8 mouse cellular contexts compared by ENCODE assay signal in genomic region chrX:48513166-48513807, GRCm38 (mm10). TPM values are rescaled to one million over a fixed set of nuclear protein-coding genes. Genes with fewer than 3 reads are reported as not detected.
DNase-seq lines count a peak whose midpoint lies in the region; ATAC-seq and TF ChIP-seq lines count a peak whose summit lies in the region.

TSS of gene Aifm1 (minus strand) at chrX:48513563.

- H3K27ac ChIP-seq in embryonic facial prominence, embryonic 13.5 days = no peak within 1 kb of the TSS
- peak within 1 kb of the TSS; percentile 80 for H3K27ac ChIP-seq in kidney, adult 2 months (ENCODE audit: insufficient read depth, low read depth, low read length)
- 0 out of 2 replicates have a peak within 1 kb of the TSS, but pooled peaks have one; percentile 29 for H3K27ac ChIP-seq in limb, embryonic 12.5 days
- H3K27ac ChIP-seq in midbrain, embryonic 15.5 days = 0 out of 2 replicates have a peak within 1 kb of the TSS, but pooled peaks have one; percentile 34
- peak within 1 kb of the TSS; percentile 53; the same call in 1 of the 2 replicates for H3K27ac ChIP-seq in spleen, adult 2 months (ENCODE audit: insufficient read depth, low read length)

- DNase-seq in 3134 (ENCODE audit: extremely low read depth, insufficient read length, low spot score) = peak; percentile 99
- peak; percentile 94 for DNase-seq in adrenal gland, postnatal 36 days
- DNase-seq in heart, adult 18-20 months = peak; percentile 89 to 96
- DNase-seq in kidney, adult 2 months = peak; percentile 97
- peak; percentile 77 to 88 for DNase-seq in spleen, adult 2 months (ENCODE audit: low read depth in 1 of 2, low spot score in 2 of 2)

- peak within 1 kb of the TSS; percentile 62 for H3K4me2 ChIP-seq in embryonic facial prominence, embryonic 13.5 days
- peak within 1 kb of the TSS; percentile 60 for H3K4me2 ChIP-seq in limb, embryonic 12.5 days
- peak within 1 kb of the TSS; percentile 58 for H3K4me2 ChIP-seq in midbrain, embryonic 15.5 days

- H3K4me3 ChIP-seq in embryonic facial prominence, embryonic 13.5 days = peak within 1 kb of the TSS; percentile 55
- peak within 1 kb of the TSS; percentile 72 for H3K4me3 ChIP-seq in kidney, adult 2 months (ENCODE audit: insufficient read depth, low read depth, low read length)
- peak within 1 kb of the TSS; percentile 52 for H3K4me3 ChIP-seq in limb, embryonic 12.5 days (replicated peaks)
- H3K4me3 ChIP-seq in midbrain, embryonic 15.5 days = peak within 1 kb of the TSS; percentile 55
- H3K4me3 ChIP-seq in spleen, adult 2 months (ENCODE audit: extremely low read depth, insufficient read depth, insufficient read length) = peak within 1 kb of the TSS; percentile 76

- peak within 1 kb of the TSS; percentile 76 for H3K9ac ChIP-seq in embryonic facial prominence, embryonic 13.5 days
- peak within 1 kb of the TSS; percentile 60 for H3K9ac ChIP-seq in limb, embryonic 12.5 days (replicated peaks)
- H3K9ac ChIP-seq in midbrain, embryonic 15.5 days = peak within 1 kb of the TSS; percentile 52

- 32% methylated on average over 45 of the region's 45 CpGs for WGBS in embryonic facial prominence, embryonic 13.5 days
- WGBS in kidney, adult 2 months = 1% methylated on average over 45 of the region's 45 CpGs
- whole genome bisulfite sequencing in limb, embryonic 12.5 days = 22% methylated on average over 45 of the region's 45 CpGs
- WGBS in midbrain, embryonic 15.5 days = 20% methylated on average over 45 of the region's 45 CpGs
- 25% methylated on average over 45 of the region's 45 CpGs for WGBS in spleen, adult 2 months

- H3K9me3 ChIP-seq in embryonic facial prominence, embryonic 13.5 days = no peaks in the 10 kb centered on the region
- no peaks in the 10 kb centered on the region for H3K9me3 ChIP-seq in limb, embryonic 12.5 days
- H3K9me3 ChIP-seq in midbrain, embryonic 15.5 days = no peaks in the 10 kb centered on the region

- H3K36me3 ChIP-seq in embryonic facial prominence, embryonic 13.5 days = no peaks in the 10 kb centered on the region
- no peaks in the 10 kb centered on the region for H3K36me3 ChIP-seq in kidney, adult 2 months (ENCODE audit: control insufficient read depth, insufficient read depth, low read length)
- H3K36me3 ChIP-seq in limb, embryonic 12.5 days = no peaks in the 10 kb centered on the region
- H3K36me3 ChIP-seq in midbrain, embryonic 15.5 days (replicated peaks) = no peaks in the 10 kb centered on the region
- H3K36me3 ChIP-seq in spleen, adult 2 months (ENCODE audit: control insufficient read depth, insufficient read depth, low read length) = no peaks in the 10 kb centered on the region

- H3K27me3 ChIP-seq in embryonic facial prominence, embryonic 13.5 days = no peaks in the 10 kb centered on the region
- H3K27me3 ChIP-seq in kidney, adult 2 months (replicated peaks; ENCODE audit: control insufficient read depth, insufficient read depth, low read length) = no peaks in the 10 kb centered on the region
- no peaks in the 10 kb centered on the region for H3K27me3 ChIP-seq in limb, embryonic 12.5 days
- no peaks in the 10 kb centered on the region for H3K27me3 ChIP-seq in midbrain, embryonic 15.5 days (replicated peaks)
- H3K27me3 ChIP-seq in spleen, adult 2 months (ENCODE audit: control insufficient read depth, insufficient read depth, low read length) = no peaks in the 10 kb centered on the region

- TF ChIP-seq POLR2A in kidney, adult 2 months (IDR thresholded peaks at IDR 0.05; ENCODE audit: low read depth, low read length) = no peak
- no peak for TF ChIP-seq POLR2A in spleen, adult 2 months (IDR thresholded peaks at IDR 0.05; ENCODE audit: low read depth, low read length)

- H3K4me1 ChIP-seq in embryonic facial prominence, embryonic 13.5 days = peaks cover 5% of the 10 kb centered on the region; the same call in 1 of the 2 replicates
- H3K4me1 ChIP-seq in kidney, adult 2 months (ENCODE audit: control insufficient read depth, insufficient read depth, low read length) = peaks cover 2% of the 10 kb centered on the region; the same call in 1 of the 2 replicates
- H3K4me1 ChIP-seq in limb, embryonic 12.5 days (replicated peaks) = peaks cover 5% of the 10 kb centered on the region; the same call in 1 of the 2 replicates
- H3K4me1 ChIP-seq in midbrain, embryonic 15.5 days = peaks cover 7% of the 10 kb centered on the region
- no peaks in the 10 kb centered on the region for H3K4me1 ChIP-seq in spleen, adult 2 months (ENCODE audit: control insufficient read depth, insufficient read depth, insufficient read length)

- peak; percentile 97 for ATAC-seq in embryonic facial prominence, embryonic 13.5 days (ENCODE audit: insufficient number of reproducible peaks, insufficient read depth, low FRiP score, low TSS enrichment, low read depth)
- ATAC-seq in limb, embryonic 12.5 days (ENCODE audit: insufficient number of reproducible peaks, insufficient read depth, low FRiP score, low TSS enrichment, low read depth) = peak; percentile 99
- peak; percentile 97 for ATAC-seq in midbrain, embryonic 15.5 days (replicated peaks)

- no peak for TF ChIP-seq CTCF in kidney, adult 2 months (conservative IDR thresholded peaks at IDR 0.05; ENCODE audit: insufficient read depth, insufficient read length, low read depth, low read length)
- no peak for TF ChIP-seq CTCF in spleen, adult 2 months (IDR thresholded peaks at IDR 0.05; ENCODE audit: extremely low read depth, insufficient read depth, insufficient read length, insufficient replicate concordance)

RNA-seq across cellular contexts. Expression of gene Aifm1, which starts in this region (rescaled TPM):
- total RNA-seq in adrenal gland, postnatal 36 days (2021) = 100 to 1,000 TPM; 163 to 224 TPM
- 70.3 and 70.9 TPM in 2 replicates for polyA plus RNA-seq in embryonic facial prominence, embryonic 13.5 days (2015; fragmentation: Nextera tagmentation; extraction: Ambion mirVana)
- 100 to 1,000 TPM; 105 to 111 TPM for total RNA-seq in heart, adult 18-20 months (2021)
- 49.5 and 69.9 TPM in 2 replicates for polyA plus RNA-seq in kidney, adult 2 months (2012; rRNA removed)
- polyA plus RNA-seq in limb, embryonic 12.5 days (2016; fragmentation: Nextera tagmentation; extraction: Ambion mirVana) = 80.1 and 80.3 TPM in 2 replicates
- polyA plus RNA-seq in midbrain, embryonic 15.5 days (2015; fragmentation: Nextera tagmentation; extraction: Ambion mirVana) = 36.1 and 38.9 TPM in 2 replicates
- polyA plus RNA-seq in spleen, adult 2 months (2012; rRNA removed) = 3.5 and 4.7 TPM in 2 replicates
